Mouse (Mus musculus) embryonic fibroblast, embryonic 13.5 days (primary cell): ENCODE results near the gene Gga2.

Experiments used
- CTCF ChIP-seq: IDR thresholded peaks from 2 replicates; pipeline ENCODE4 v1.5.1; 2011; ENCODE audit warnings: mild to moderate bottlenecking, control low read depth, low read length, moderate library complexity, borderline replicate concordance; ENCODE audit not compliant: insufficient read depth
- POLR2A ChIP-seq: IDR thresholded peaks from 2 replicates; pipeline ENCODE4 v1.6.1; 2011; ENCODE audit warnings: low read depth, mild to moderate bottlenecking, control low read depth, low read length, moderate library complexity

- TF ChIP-seq POLR2A (no peak), CTCF (no peak)
Observed at GRCm38 (mm10) chr7:121939244-121939643, 81.8 kb downstream of the Gga2 start.
